Comparison of ENCODE assay signal across 16 mouse cellular contexts in the genomic region with DNA sequence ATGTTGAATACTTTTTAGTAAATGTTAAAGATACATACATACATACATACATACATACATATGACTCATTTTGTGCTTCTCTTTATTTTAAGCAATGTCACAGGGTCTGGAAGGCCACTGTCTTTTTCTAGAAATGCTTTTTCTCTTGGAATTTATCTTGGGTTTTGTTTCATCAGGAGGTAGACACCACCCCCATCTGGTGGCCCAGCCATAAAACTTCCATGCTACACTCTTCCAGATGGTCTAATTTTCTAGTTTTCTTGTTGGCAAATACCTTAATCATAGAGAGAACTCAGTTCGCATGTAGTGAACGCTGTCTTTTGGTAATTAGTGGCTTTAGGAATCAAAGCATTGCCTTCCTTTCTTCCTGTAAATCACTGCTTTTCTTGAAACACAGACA. TPM values are rescaled to one million over a fixed set of nuclear protein-coding genes. Genes with fewer than 3 reads are reported as not detected.
DNase-seq lines count a peak whose midpoint lies in the region; ATAC-seq and TF ChIP-seq lines count a peak whose summit lies in the region.
"Had no signal": no experiment of that assay in that cellular context is flagged by ENCODE, and none has a peak within 500 bp of the region (broad histone marks: within the 10 kb centered on the region; RNA-seq: fewer than 3 reads in every experiment).

No protein-coding gene starts in this region.

- no peaks in the 10 kb centered on the region for H3K4me1 ChIP-seq in heart, postnatal 0 days (ENCODE audit: control insufficient read depth, insufficient read depth)
- 0 out of 2 replicates have a peak, but pooled peaks cover 3% of the 10 kb centered on the region for H3K4me1 ChIP-seq in heart, embryonic 12.5 days (replicated peaks)
- no peaks in the 10 kb centered on the region for H3K4me1 ChIP-seq in stomach, postnatal 0 days (replicated peaks; ENCODE audit: control insufficient read depth, insufficient read depth)
- H3K4me1 ChIP-seq: liver, embryonic 15.5 days; megakaryocyte, embryonic 14.5 days had no signal

- no peak overlapping the region for H3K27ac ChIP-seq in heart, postnatal 0 days (ENCODE audit: low read depth)
- H3K27ac ChIP-seq in heart, embryonic 12.5 days (ENCODE audit: poor library complexity, severe bottlenecking), result no peak overlapping the region
- H3K27ac ChIP-seq in left cerebral cortex, adult 2 months, result no peak overlapping the region
- no peak overlapping the region for H3K27ac ChIP-seq in stomach, postnatal 0 days (replicated peaks)
- H3K27ac ChIP-seq: limb, embryonic 10.5 days; liver, embryonic 15.5 days had no signal

- peak; percentile 19 for DNase-seq in heart, postnatal 0 days (ENCODE audit: low spot score)
- no peak for DNase-seq in left cerebral cortex, adult 2 months (ENCODE audit: extremely low spot score in 1 of 2, low spot score in 2 of 2)
- DNase-seq in left cerebral cortex, adult 11 months (ENCODE audit: low spot score), result no peak
- peak; percentile 44 for DNase-seq in right cerebral cortex, postnatal 4 days
- no peak for DNase-seq in right cerebral cortex, adult 18-20 months
- DNase-seq in stomach, postnatal 0 days (ENCODE audit: low spot score), result no peak
- DNase-seq in spleen, adult 12 weeks (ENCODE audit: low spot score), result no peak
- DNase-seq: adrenal gland, postnatal 25 days; thymus, adult 18-20 months had no signal

- 92% methylated on average over 2 of the region's 2 CpGs for WGBS in heart, postnatal 0 days
- WGBS in heart, embryonic 12.5 days, result 81% methylated on average over 2 of the region's 2 CpGs
- WGBS in stomach, postnatal 0 days, result 63% methylated on average over 2 of the region's 2 CpGs

- TF ChIP-seq CTCF in heart, postnatal 0 days (IDR thresholded peaks at IDR 0.05; ENCODE audit: low read depth), result peak; percentile 53
- TF ChIP-seq CTCF in left cerebral cortex, adult 2 months (IDR thresholded peaks at IDR 0.05), result peak; percentile 69
- TF ChIP-seq CTCF in stomach, postnatal 0 days (IDR thresholded peaks at IDR 0.05; ENCODE audit: low read depth), result peak; percentile 68

- no peak overlapping the region for H3K4me2 ChIP-seq in heart, postnatal 0 days (ENCODE audit: low read depth, low read length)
- no peak overlapping the region for H3K4me2 ChIP-seq in heart, embryonic 12.5 days
- no peak overlapping the region for H3K4me2 ChIP-seq in stomach, postnatal 0 days (replicated peaks; ENCODE audit: low read depth)
- H3K4me2 ChIP-seq: liver, embryonic 15.5 days had no signal

- TF ChIP-seq EP300 in heart, postnatal 0 days (IDR thresholded peaks at IDR 0.05; ENCODE audit: low read depth), result no peak
- TF ChIP-seq EP300 in stomach, postnatal 0 days (optimal IDR thresholded peaks at IDR 0.05), result no peak

- no peak overlapping the region for H3K9ac ChIP-seq in heart, postnatal 0 days (replicated peaks; ENCODE audit: low read depth, low read length)
- H3K9ac ChIP-seq in heart, embryonic 12.5 days, result no peak overlapping the region
- no peak overlapping the region for H3K9ac ChIP-seq in stomach, postnatal 0 days (ENCODE audit: low read length)
- H3K9ac ChIP-seq: liver, embryonic 15.5 days had no signal

- H3K27me3 ChIP-seq in heart, postnatal 0 days (ENCODE audit: control insufficient read depth, insufficient read depth, low read length), result no peaks in the 10 kb centered on the region
- no peaks in the 10 kb centered on the region for H3K27me3 ChIP-seq in heart, embryonic 12.5 days (replicated peaks)
- no peaks in the 10 kb centered on the region for H3K27me3 ChIP-seq in stomach, postnatal 0 days (ENCODE audit: control insufficient read depth, insufficient read depth, low read length)
- H3K27me3 ChIP-seq: liver, embryonic 15.5 days; megakaryocyte, embryonic 14.5 days had no signal

- H3K36me3 ChIP-seq in heart, postnatal 0 days (replicated peaks; ENCODE audit: control insufficient read depth, insufficient read depth, low read length), result no peaks in the 10 kb centered on the region
- no peaks in the 10 kb centered on the region for H3K36me3 ChIP-seq in heart, embryonic 12.5 days
- no peaks in the 10 kb centered on the region for H3K36me3 ChIP-seq in stomach, postnatal 0 days (ENCODE audit: control insufficient read depth, insufficient read depth, low read length)
- H3K36me3 ChIP-seq: limb, embryonic 10.5 days; liver, embryonic 15.5 days had no signal

- H3K9me3 ChIP-seq in heart, postnatal 0 days (replicated peaks; ENCODE audit: control insufficient read depth, low read length), result no peaks in the 10 kb centered on the region
- no peaks in the 10 kb centered on the region; the same call in 1 of the 2 replicates for H3K9me3 ChIP-seq in heart, embryonic 12.5 days (replicated peaks)
- H3K9me3 ChIP-seq in stomach, postnatal 0 days (ENCODE audit: control insufficient read depth, low read length), result no peaks in the 10 kb centered on the region
- H3K9me3 ChIP-seq: limb, embryonic 10.5 days; liver, embryonic 15.5 days had no signal

- intact Hi-C loops in left cerebral cortex, adult 2 months (cut with DNase I), result loop anchor here (2.0 to 10.0 kb wide), 5 partner anchors 157 to 789 kb away; a partner anchor contains a TSS

- ATAC-seq in heart, postnatal 0 days (ENCODE audit: insufficient read depth, low read depth), result no peak
- no peak for ATAC-seq in heart, embryonic 12.5 days (ENCODE audit: insufficient number of reproducible peaks, low FRiP score)
- ATAC-seq in stomach, postnatal 0 days (ENCODE audit: low FRiP score, low TSS enrichment), result no peak
- ATAC-seq: intestine, embryonic 16.5 days had no signal

- no peak overlapping the region for H3K4me3 ChIP-seq in heart, postnatal 0 days (ENCODE audit: low read depth, low read length)
- H3K4me3 ChIP-seq in heart, embryonic 12.5 days, result no peak overlapping the region
- no peak overlapping the region for H3K4me3 ChIP-seq in left cerebral cortex, adult 2 months
- no peak overlapping the region for H3K4me3 ChIP-seq in stomach, postnatal 0 days (ENCODE audit: low read depth, low read length)
- H3K4me3 ChIP-seq: limb, embryonic 10.5 days; liver, embryonic 15.5 days; megakaryocyte, embryonic 14.5 days; myocyte had no signal

RNA-seq across cellular contexts. Expression of a gene that starts 46.9 kb away (rescaled TPM):
- 435 TPM in 2 replicates for total RNA-seq in heart, postnatal 0 days (2014; rRNA removed; ENCODE audit: low replicate concordance)
- polyA plus RNA-seq in heart, postnatal 0 days (2015; fragmentation: Nextera tagmentation; extraction: Ambion mirVana), result 330 and 363 TPM in 2 replicates
- 234 and 237 TPM in 2 replicates for polyA plus RNA-seq in heart, embryonic 12.5 days (2016; fragmentation: Nextera tagmentation; extraction: Ambion mirVana)
- total RNA-seq in left cerebral cortex, adult 2 months (2021), result 1 to 10 TPM; 3.2 TPM
- polyA plus RNA-seq in stomach, postnatal 0 days (2015; fragmentation: Nextera tagmentation; extraction: Ambion mirVana), result 102 and 123 TPM in 2 replicates
- total RNA-seq: common myeloid progenitor, adult 5-6 weeks had no signal

Comparison
In these comparisons a context has a peak if more than half of its experiments do, and no peak if none do; other contexts are left out.
1. DNase-seq: peak in heart, postnatal 0 days (single experiment) and right cerebral cortex, postnatal 4 days (single experiment); none in left cerebral cortex, adult 2 months (0 of 2), left cerebral cortex, adult 11 months (single experiment), right cerebral cortex, adult 18-20 months (single experiment), stomach, postnatal 0 days (single experiment) and spleen, adult 12 weeks (single experiment).
2. Peak in every context shown above with its lines, with median percentiles within 50 percentile points of each other: CTCF ChIP-seq.